Mouse (Mus musculus): ENCODE measurements around the gene Rbm4. TPM values are rescaled to one million over a fixed set of nuclear protein-coding genes. Genes with fewer than 3 reads are reported as not detected.

The Rbm4 gene
- polyA plus RNA-seq, 1 experiment: 43.8 TPM

- no peaks in the 10 kb centered on the region for H3K79me3 ChIP-seq (ENCODE audit: low read depth)
- no peak overlapping the region for H3ac ChIP-seq (ENCODE audit: control insufficient read depth, insufficient read length, low read depth)
- no peak overlapping the region for H3K4me3 ChIP-seq (ENCODE audit: insufficient read depth, poor library complexity, severe bottlenecking)
- no peaks in the 10 kb centered on the region for H3K79me2 ChIP-seq (ENCODE audit: control insufficient read depth, insufficient read depth)
- H3K36me3 ChIP-seq (ENCODE audit: control insufficient read depth, insufficient read depth): no peaks in the 10 kb centered on the region
- H3K27me3 ChIP-seq (ENCODE audit: control insufficient read depth, insufficient read depth, insufficient read length): no peaks in the 10 kb centered on the region
- TF ChIP-seq CEBPB (IDR thresholded peaks at IDR 0.05; ENCODE audit: low read depth) (no peak), FOSL1 (IDR thresholded peaks at IDR 0.05; ENCODE audit: insufficient read depth, low read length, poor library complexity, severe bottlenecking) (no peak), CTCF (IDR thresholded peaks at IDR 0.05; ENCODE audit: control insufficient read depth, insufficient read depth, insufficient read length) (peak; percentile 34), USF1 (IDR thresholded peaks at IDR 0.05; ENCODE audit: low read depth) (no peak), MYOD1 (IDR thresholded peaks at IDR 0.05; ENCODE audit: control insufficient read depth, insufficient read length, low read depth) (no peak), MYOG (IDR thresholded peaks at IDR 0.05; ENCODE audit: control insufficient read depth, extremely low read depth, insufficient read length) (no peak), MAX (IDR thresholded peaks at IDR 0.05) (no peak)
Measured at GRCm38 (mm10) chr19:4743524-4743923, 50.2 kb downstream of the Rbm4 start.

- Histone ChIP-seq H3K79me2 (ENCODE audit: control insufficient read depth, insufficient read depth) (no peaks in the 10 kb centered on the region), H3K36me3 (ENCODE audit: control insufficient read depth, insufficient read depth) (no peaks in the 10 kb centered on the region), H3K27me3 (ENCODE audit: control insufficient read depth, insufficient read depth, insufficient read length) (no peaks in the 10 kb centered on the region), H3K4me3 (ENCODE audit: insufficient read depth, poor library complexity, severe bottlenecking) (no peak overlapping the region), H3K79me3 (ENCODE audit: low read depth) (no peaks in the 10 kb centered on the region), H3ac (ENCODE audit: control insufficient read depth, insufficient read length, low read depth) (no peak overlapping the region)
- TF ChIP-seq MYOD1 (IDR thresholded peaks at IDR 0.05; ENCODE audit: control insufficient read depth, insufficient read length, low read depth): no peak
- no peak for TF ChIP-seq CTCF (IDR thresholded peaks at IDR 0.05; ENCODE audit: control insufficient read depth, insufficient read depth, insufficient read length)
- TF ChIP-seq FOSL1 (IDR thresholded peaks at IDR 0.05; ENCODE audit: insufficient read depth, low read length, poor library complexity, severe bottlenecking): no peak
- TF ChIP-seq MAX (IDR thresholded peaks at IDR 0.05): no peak
- no peak for TF ChIP-seq CEBPB (IDR thresholded peaks at IDR 0.05; ENCODE audit: low read depth)
Measured at GRCm38 (mm10) chr19:4742229-4742628, 51.5 kb downstream of the Rbm4 start.

- no peak overlapping the region for H3ac ChIP-seq (ENCODE audit: control insufficient read depth, insufficient read length, low read depth)
- no peak for TF ChIP-seq MYOD1 (IDR thresholded peaks at IDR 0.05; ENCODE audit: control insufficient read depth, insufficient read length, low read depth)
- TF ChIP-seq FOSL1 (IDR thresholded peaks at IDR 0.05; ENCODE audit: insufficient read depth, low read length, poor library complexity, severe bottlenecking): no peak
- TF ChIP-seq CEBPB (IDR thresholded peaks at IDR 0.05; ENCODE audit: low read depth): no peak
- no peak for TF ChIP-seq MYOG (IDR thresholded peaks at IDR 0.05; ENCODE audit: control insufficient read depth, extremely low read depth, insufficient read length)
- TF ChIP-seq MAX (IDR thresholded peaks at IDR 0.05): no peak
- TF ChIP-seq CTCF (IDR thresholded peaks at IDR 0.05; ENCODE audit: control insufficient read depth, insufficient read depth, insufficient read length): no peak
- TF ChIP-seq USF1 (IDR thresholded peaks at IDR 0.05; ENCODE audit: low read depth): no peak
- no peaks in the 10 kb centered on the region for H3K79me3 ChIP-seq (ENCODE audit: low read depth)
- no peaks in the 10 kb centered on the region for H3K36me3 ChIP-seq (ENCODE audit: control insufficient read depth, insufficient read depth)
- no peak overlapping the region for H3K4me3 ChIP-seq (ENCODE audit: insufficient read depth, poor library complexity, severe bottlenecking)
- H3K27me3 ChIP-seq (ENCODE audit: control insufficient read depth, insufficient read depth, insufficient read length): no peaks in the 10 kb centered on the region
- no peaks in the 10 kb centered on the region for H3K79me2 ChIP-seq (ENCODE audit: control insufficient read depth, insufficient read depth)
Measured at GRCm38 (mm10) chr19:4741482-4741881, 52.2 kb downstream of the Rbm4 start.

GRCm38 (mm10) chr19:4739762-4740161, 53.9 kb downstream of the Rbm4 start:
- TF ChIP-seq CEBPB (IDR thresholded peaks at IDR 0.05; ENCODE audit: low read depth) (no peak), FOSL1 (IDR thresholded peaks at IDR 0.05; ENCODE audit: insufficient read depth, low read length, poor library complexity, severe bottlenecking) (no peak), MYOD1 (IDR thresholded peaks at IDR 0.05; ENCODE audit: control insufficient read depth, insufficient read length, low read depth) (no peak), MAX (IDR thresholded peaks at IDR 0.05) (no peak), MYOG (IDR thresholded peaks at IDR 0.05; ENCODE audit: control insufficient read depth, extremely low read depth, insufficient read length) (no peak), USF1 (IDR thresholded peaks at IDR 0.05; ENCODE audit: low read depth) (no peak), CTCF (IDR thresholded peaks at IDR 0.05; ENCODE audit: control insufficient read depth, insufficient read depth, insufficient read length) (no peak)
- no peaks in the 10 kb centered on the region for H3K27me3 ChIP-seq (ENCODE audit: control insufficient read depth, insufficient read depth, insufficient read length)
- no peaks in the 10 kb centered on the region for H3K36me3 ChIP-seq (ENCODE audit: control insufficient read depth, insufficient read depth)
- H3K4me3 ChIP-seq (ENCODE audit: insufficient read depth, poor library complexity, severe bottlenecking): no peak overlapping the region
- no peaks in the 10 kb centered on the region for H3K79me3 ChIP-seq (ENCODE audit: low read depth)
- H3K79me2 ChIP-seq (ENCODE audit: control insufficient read depth, insufficient read depth): no peaks in the 10 kb centered on the region
- no peak overlapping the region for H3ac ChIP-seq (ENCODE audit: control insufficient read depth, insufficient read length, low read depth)

- H3K36me3 ChIP-seq (ENCODE audit: control insufficient read depth, insufficient read depth): no peaks in the 10 kb centered on the region
- no peaks in the 10 kb centered on the region for H3K27me3 ChIP-seq (ENCODE audit: control insufficient read depth, insufficient read depth, insufficient read length)
- TF ChIP-seq CEBPB (IDR thresholded peaks at IDR 0.05; ENCODE audit: low read depth): no peak
- TF ChIP-seq MYOG (IDR thresholded peaks at IDR 0.05; ENCODE audit: control insufficient read depth, extremely low read depth, insufficient read length): no peak
- no peak for TF ChIP-seq MYOD1 (IDR thresholded peaks at IDR 0.05; ENCODE audit: control insufficient read depth, insufficient read length, low read depth)
- TF ChIP-seq USF1 (IDR thresholded peaks at IDR 0.05; ENCODE audit: low read depth): no peak
- no peak overlapping the region for H3ac ChIP-seq (ENCODE audit: control insufficient read depth, insufficient read length, low read depth)
- no peaks in the 10 kb centered on the region for H3K79me3 ChIP-seq (ENCODE audit: low read depth)
- H3K4me3 ChIP-seq (ENCODE audit: insufficient read depth, poor library complexity, severe bottlenecking): no peak overlapping the region
- H3K79me2 ChIP-seq (ENCODE audit: control insufficient read depth, insufficient read depth): no peaks in the 10 kb centered on the region
Measured at GRCm38 (mm10) chr19:4739053-4739452, 54.6 kb downstream of the Rbm4 start.

- H3K27me3 ChIP-seq (ENCODE audit: control insufficient read depth, insufficient read depth, insufficient read length): no peaks in the 10 kb centered on the region
- H3K36me3 ChIP-seq (ENCODE audit: control insufficient read depth, insufficient read depth): no peaks in the 10 kb centered on the region
Measured at GRCm38 (mm10) chr19:4737866-4738265, 55.8 kb downstream of the Rbm4 start.

More at GRCm38 (mm10) chr19:4737866-4738265, 55.8 kb downstream of the Rbm4 start:
- TF ChIP-seq MYOD1 (IDR thresholded peaks at IDR 0.05; ENCODE audit: control insufficient read depth, insufficient read length, low read depth): no peak
- no peak for TF ChIP-seq FOSL1 (IDR thresholded peaks at IDR 0.05; ENCODE audit: insufficient read depth, low read length, poor library complexity, severe bottlenecking)
- TF ChIP-seq CTCF (IDR thresholded peaks at IDR 0.05; ENCODE audit: control insufficient read depth, insufficient read depth, insufficient read length): no peak
- no peak for TF ChIP-seq MYOG (IDR thresholded peaks at IDR 0.05; ENCODE audit: control insufficient read depth, extremely low read depth, insufficient read length)
- no peak for TF ChIP-seq MAX (IDR thresholded peaks at IDR 0.05)
- TF ChIP-seq CEBPB (IDR thresholded peaks at IDR 0.05; ENCODE audit: low read depth): no peak
- TF ChIP-seq USF1 (IDR thresholded peaks at IDR 0.05; ENCODE audit: low read depth): no peak
- no peak overlapping the region for H3K4me3 ChIP-seq (ENCODE audit: insufficient read depth, poor library complexity, severe bottlenecking)
- no peak overlapping the region for H3ac ChIP-seq (ENCODE audit: control insufficient read depth, insufficient read length, low read depth)
- H3K79me3 ChIP-seq (ENCODE audit: low read depth): no peaks in the 10 kb centered on the region
- H3K79me2 ChIP-seq (ENCODE audit: control insufficient read depth, insufficient read depth): no peaks in the 10 kb centered on the region

Other genes with a start within 250 kb of the Rbm4 start
- 40.8 TPM for gene Lrfn4, start 178.2 kb downstream of the Rbm4 start, polyA plus RNA-seq (2012; fragmentation: generic; extraction: Trizol)
- gene Rce1, start 168.3 kb downstream of the Rbm4 start, polyA plus RNA-seq (2012; fragmentation: generic; extraction: Trizol): 56.9 TPM
- 0.96 TPM for gene Gm960, start 95.2 kb downstream of the Rbm4 start, polyA plus RNA-seq (2012; fragmentation: generic; extraction: Trizol)
- gene Sptbn2, start 82.7 kb downstream of the Rbm4 start, polyA plus RNA-seq (2012; fragmentation: generic; extraction: Trizol): 0.15 TPM
- 8.8 TPM for gene Rbm4b, start 37.4 kb downstream of the Rbm4 start, polyA plus RNA-seq (2012; fragmentation: generic; extraction: Trizol)
- 14.3 TPM for gene Gm21992, start 17.7 kb upstream of the Rbm4 start, polyA plus RNA-seq (2012; fragmentation: generic; extraction: Trizol)
- gene Rbm14, start 17.7 kb upstream of the Rbm4 start, polyA plus RNA-seq (2012; fragmentation: generic; extraction: Trizol): 95.2 TPM
- gene Ccs, start 45.4 kb upstream of the Rbm4 start, polyA plus RNA-seq (2012; fragmentation: generic; extraction: Trizol): 36.6 TPM
- gene Ccdc87, start 45.5 kb upstream of the Rbm4 start, polyA plus RNA-seq (2012; fragmentation: generic; extraction: Trizol): 0.02 TPM
- gene Ctsf, start 61.2 kb upstream of the Rbm4 start, polyA plus RNA-seq (2012; fragmentation: generic; extraction: Trizol): 1.2 TPM
- 20.8 TPM for gene Actn3, start 84.0 kb upstream of the Rbm4 start, polyA plus RNA-seq (2012; fragmentation: generic; extraction: Trizol)
- gene Zdhhc24, start 84.8 kb upstream of the Rbm4 start, polyA plus RNA-seq (2012; fragmentation: generic; extraction: Trizol): 5.4 TPM
- 2.2 TPM for gene Bbs1, start 112.7 kb upstream of the Rbm4 start, polyA plus RNA-seq (2012; fragmentation: generic; extraction: Trizol)
- gene Dpp3, start 134.4 kb upstream of the Rbm4 start, polyA plus RNA-seq (2012; fragmentation: generic; extraction: Trizol): 68.2 TPM
- 1.3 TPM for gene Peli3, start 149.2 kb upstream of the Rbm4 start, polyA plus RNA-seq (2012; fragmentation: generic; extraction: Trizol)
- 100 TPM for gene Mrpl11, start 168.2 kb upstream of the Rbm4 start, polyA plus RNA-seq (2012; fragmentation: generic; extraction: Trizol)
- gene Npas4, start 196.4 kb upstream of the Rbm4 start, polyA plus RNA-seq (2012; fragmentation: generic; extraction: Trizol): 0.60 TPM
- gene Slc29a2, start 230.0 kb upstream of the Rbm4 start, polyA plus RNA-seq (2012; fragmentation: generic; extraction: Trizol): 8.9 TPM
- 28.1 TPM for gene B4gat1, start 244.9 kb upstream of the Rbm4 start, polyA plus RNA-seq (2012; fragmentation: generic; extraction: Trizol)
- gene AC124502.3, start 245.0 kb upstream of the Rbm4 start, polyA plus RNA-seq (2012; fragmentation: generic; extraction: Trizol): 1.5 TPM
- gene Brms1, start 247.5 kb upstream of the Rbm4 start, polyA plus RNA-seq (2012; fragmentation: generic; extraction: Trizol): 55.3 TPM

Data from C2C12 (cell line).